Mouse (Mus musculus): ENCODE results near the gene Gm10490.
A peak's percentile ranks its signal among the peaks of the same experiment; 100 is the strongest.
"Not testable (repeated sequence)": the region's sequence is repeated elsewhere in the genome, so short reads cannot be mapped to it uniquely, and the experiment has no call there.

Gene Gm10490

DNA sequence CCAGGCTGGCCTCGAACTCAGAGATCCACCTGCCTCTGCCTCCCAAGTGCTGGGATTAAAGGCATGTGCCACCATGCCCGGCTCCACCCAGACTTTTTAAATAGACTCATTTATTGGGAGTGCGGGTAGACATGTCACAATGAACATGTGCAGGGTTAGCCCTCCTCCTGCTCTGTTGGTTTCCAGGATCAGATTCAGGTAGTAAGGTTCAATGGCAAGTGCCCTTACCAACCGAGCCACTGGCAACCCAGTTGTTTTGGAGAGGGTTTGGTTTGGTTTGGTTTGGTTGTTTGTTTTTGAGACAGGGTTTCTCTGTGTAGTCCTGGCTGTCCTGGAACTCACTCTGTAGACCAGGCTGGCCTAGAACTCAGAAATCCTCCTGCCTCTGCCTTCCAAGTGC lies at the start of gene Gm10490:
Gm10490 (plus strand) TSS at position 301 of the 400 bp plus-strand sequence.
- DNase-seq (ENCODE audit: low read depth, low spot score): not testable (repeated sequence)

GRCm38 (mm10) chrX:7863181-7863580 lies 46.2 kb upstream of the Gm10490 start:
- DNase-seq (ENCODE audit: low read depth, low spot score): no peak

- no peak for DNase-seq (ENCODE audit: low read depth, low spot score)
Observed at GRCm38 (mm10) chrX:7864551-7864950, 44.8 kb upstream of the Gm10490 start.

DNA sequence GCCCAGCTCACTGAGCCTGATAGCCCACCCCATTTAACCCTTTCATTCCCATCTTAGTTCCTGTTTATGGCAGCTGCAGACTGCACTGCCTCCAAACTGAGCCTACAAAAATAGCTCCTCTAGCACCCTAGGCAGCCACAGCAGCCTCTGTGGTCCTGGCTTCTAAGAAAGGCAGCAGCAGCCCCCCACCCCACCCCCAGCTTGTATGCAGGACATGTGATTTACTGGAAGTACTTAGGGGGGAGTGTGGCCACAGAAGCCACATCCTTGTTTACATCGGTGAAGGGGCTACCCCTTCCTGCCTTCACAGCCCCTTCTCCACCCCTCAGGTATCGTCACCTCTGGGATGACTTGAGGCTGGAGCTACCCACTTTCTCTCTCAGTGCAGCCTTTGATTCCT lies 44.0 kb upstream of the Gm10490 start:
- DNase-seq (ENCODE audit: low read depth, low spot score): peak; percentile 86

- peak; percentile 58 for DNase-seq (ENCODE audit: low read depth, low spot score)
Observed at GRCm38 (mm10) chrX:7865786-7866185, 43.6 kb upstream of the Gm10490 start.

DNA sequence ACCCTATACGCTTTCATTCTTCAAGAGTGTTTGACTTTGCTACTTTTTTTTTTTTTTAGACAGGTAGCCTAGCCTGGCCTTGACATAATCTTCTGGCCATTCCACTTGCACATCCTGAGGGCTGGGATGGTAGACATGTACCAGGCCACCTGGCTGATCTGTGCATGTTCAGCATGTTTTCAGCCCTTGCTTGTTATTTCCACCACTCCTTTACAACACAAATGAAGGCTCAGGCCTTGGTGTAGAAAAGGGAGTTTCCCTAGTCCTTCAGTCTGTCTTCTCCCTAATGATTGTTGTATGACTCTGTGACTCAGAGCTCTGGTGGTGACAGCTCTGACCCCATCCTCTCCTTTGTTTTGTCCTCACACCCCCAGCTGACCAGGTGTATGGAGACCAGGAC lies 42.2 kb upstream of the Gm10490 start:
- DNase-seq (ENCODE audit: low read depth, low spot score): no peak

- DNase-seq (ENCODE audit: low read depth, low spot score): no peak
Observed at GRCm38 (mm10) chrX:7868506-7868905, 40.8 kb upstream of the Gm10490 start.

GRCm38 (mm10) chrX:7869826-7870225 lies 39.5 kb upstream of the Gm10490 start:
- DNase-seq (ENCODE audit: low read depth, low spot score): no peak

DNA sequence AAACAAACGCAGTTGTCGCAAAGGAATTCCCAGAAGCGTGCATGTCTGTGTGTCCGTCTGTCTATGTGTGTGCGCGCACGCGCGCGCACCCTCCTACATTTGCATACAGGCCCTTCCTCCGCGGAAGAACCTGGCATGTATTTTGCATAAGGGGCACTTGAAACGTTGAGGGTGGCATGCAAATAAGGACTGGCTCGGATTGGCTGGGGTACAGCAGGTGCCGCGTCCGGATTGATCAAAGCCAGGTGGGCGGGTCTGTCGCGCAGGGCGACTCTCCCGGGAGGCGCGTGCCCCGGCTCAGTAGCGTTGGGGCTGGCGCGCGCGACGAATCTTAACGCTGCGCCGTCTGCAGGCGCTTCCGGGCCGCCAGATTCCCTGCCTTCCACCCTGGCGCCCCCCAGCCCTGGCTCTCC lies 31.3 kb upstream of the Gm10490 start, which contains the start of gene Pim2:
Pim2 (plus strand) TSS at position 256 of the 413 bp plus-strand sequence.
- peak; percentile 95 for DNase-seq (ENCODE audit: low read depth, low spot score)

GRCm38 (mm10) chrX:7878495-7878894 lies 30.8 kb upstream of the Gm10490 start:
- peak; percentile 61 for DNase-seq (ENCODE audit: low read depth, low spot score)

DNA sequence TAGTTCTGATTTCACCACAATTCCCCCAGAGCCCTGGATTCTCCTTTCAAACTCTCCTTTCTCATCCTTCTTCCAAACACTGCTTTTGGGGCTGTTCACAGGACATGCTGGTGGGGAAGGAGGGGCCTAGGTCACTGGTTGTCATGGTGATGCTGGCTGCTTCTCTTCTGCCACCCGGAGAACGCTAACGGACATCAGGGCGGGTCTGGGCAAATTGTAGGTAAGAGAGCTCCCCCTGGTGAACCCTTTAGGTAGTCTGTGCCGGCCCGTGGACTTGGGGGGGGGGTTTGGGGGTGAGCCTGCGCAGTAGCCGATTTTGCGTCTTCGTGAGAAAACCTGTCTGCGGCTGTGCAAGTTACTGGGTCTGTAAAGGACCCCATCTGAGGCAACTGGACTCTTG lies 29.5 kb upstream of the Gm10490 start:
- DNase-seq (ENCODE audit: low read depth, low spot score): peak; percentile 83

DNA sequence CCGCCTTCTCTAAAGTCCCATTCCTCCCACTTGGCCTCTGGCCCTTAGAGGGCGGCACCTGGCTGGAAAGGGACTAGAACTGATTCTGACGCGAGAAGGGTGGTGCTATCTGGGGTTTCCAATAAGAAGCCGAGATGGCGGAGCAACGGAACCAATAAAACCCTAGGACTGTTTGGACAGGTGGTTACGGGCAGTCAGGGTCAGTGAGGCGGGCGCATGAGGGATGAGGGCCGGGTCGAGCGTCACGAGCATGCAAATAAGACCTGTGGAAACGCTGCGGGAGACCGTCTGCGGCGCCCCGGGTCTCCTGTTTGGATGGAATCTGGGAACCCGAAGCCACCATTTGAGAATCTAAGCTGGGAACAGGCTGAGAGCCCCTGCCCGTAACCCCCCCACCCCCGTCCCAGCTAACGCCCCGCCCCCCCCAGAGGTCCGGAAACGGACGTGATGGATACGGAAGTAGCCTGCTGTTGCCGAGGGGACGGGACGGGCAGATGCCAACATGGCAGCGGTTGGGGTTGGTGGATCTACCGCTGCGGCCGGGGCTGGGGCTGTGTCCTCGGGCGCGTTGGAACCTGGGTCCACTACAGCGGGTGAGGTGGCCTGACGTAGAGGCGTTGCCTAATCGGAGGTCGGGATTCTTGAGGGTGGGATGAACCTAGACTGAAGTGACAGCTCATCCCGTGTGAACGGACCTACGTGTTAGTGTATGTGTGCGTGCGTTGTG lies 25.3 kb upstream of the Gm10490 start, which contains the start of gene Slc35a2:
Slc35a2 (plus strand) TSS at position 188 of the 727 bp plus-strand sequence.
- peak; percentile 81 for DNase-seq (ENCODE audit: low read depth, low spot score)

- no peak for DNase-seq (ENCODE audit: low read depth, low spot score)
Observed at GRCm38 (mm10) chrX:7898211-7898610, 11.1 kb upstream of the Gm10490 start.

DNA sequence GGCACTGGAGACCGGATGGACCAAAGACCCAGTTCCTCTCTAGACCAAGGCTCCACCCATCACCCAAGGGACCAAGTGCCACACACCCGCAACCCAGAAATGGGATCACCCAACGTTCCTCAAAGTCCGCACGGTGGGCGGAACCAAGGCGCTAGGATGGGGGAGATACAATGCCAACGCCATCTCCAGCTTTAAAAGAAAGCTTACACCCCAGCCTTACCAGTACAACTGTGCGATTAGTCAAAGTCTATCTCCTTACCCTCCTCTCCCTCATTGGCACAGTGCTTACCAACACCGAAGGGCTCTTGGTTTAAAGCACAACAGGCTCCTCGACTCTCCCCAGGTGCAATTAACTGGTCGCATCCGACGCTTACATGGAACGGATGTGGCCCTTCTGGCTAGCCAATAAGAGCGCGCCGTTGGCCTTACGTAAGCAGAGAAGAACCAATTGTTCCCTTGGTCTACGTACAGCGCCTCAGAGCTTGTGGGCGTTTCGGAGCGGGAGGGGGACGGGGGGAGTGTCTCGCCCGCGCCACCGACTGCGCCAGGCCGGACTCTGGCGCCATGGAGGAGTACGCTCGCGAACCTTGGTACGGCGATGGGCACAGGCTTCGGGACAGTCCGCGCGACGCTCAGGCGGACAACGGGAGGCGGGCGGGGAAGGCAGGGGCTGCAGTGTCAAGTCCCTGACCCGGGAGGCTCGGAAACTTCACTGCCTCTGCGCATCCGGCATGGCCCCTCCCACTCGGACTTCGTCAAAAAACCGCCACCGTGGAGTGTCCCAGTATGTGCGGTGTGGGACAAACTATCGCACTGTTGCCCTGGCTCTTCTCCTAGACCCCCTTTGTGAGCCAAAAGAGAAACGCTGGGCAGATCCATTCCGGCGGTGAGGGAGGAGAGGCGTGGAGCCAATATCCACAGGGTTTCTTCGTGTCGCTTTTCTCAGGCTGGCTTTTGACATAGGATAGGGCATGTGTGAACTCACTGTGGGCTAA lies 10.2 kb upstream of the Gm10490 start, which contains the start of the genes Pqbp1 and Timm17b:
Pqbp1 (minus strand) TSS at position 390 of the 995 bp plus-strand sequence.
Timm17b (plus strand) TSS at position 478 of the 995 bp plus-strand sequence.
- peak; percentile 94 for DNase-seq (ENCODE audit: low read depth, low spot score)

DNA sequence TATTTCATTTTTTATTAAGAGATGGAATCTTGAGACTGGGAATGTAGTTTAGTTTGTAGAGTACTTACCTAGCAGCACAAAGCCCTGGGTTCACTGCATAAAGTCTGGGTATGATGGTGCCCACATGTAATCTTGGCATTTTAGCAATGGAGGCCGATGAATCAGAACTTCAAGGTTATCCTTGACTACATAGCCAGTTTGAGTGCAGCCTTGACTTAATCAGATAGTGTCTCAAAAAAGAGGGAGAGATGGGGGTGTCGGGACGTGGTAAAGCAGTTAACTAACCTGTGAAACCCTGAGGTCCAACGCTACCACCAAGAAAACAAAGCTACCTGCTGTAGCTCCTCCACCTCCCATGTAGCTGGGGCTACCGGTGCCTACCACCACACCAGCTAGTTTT lies 4.9 kb upstream of the Gm10490 start:
- no peak for DNase-seq (ENCODE audit: low read depth, low spot score)

DNA sequence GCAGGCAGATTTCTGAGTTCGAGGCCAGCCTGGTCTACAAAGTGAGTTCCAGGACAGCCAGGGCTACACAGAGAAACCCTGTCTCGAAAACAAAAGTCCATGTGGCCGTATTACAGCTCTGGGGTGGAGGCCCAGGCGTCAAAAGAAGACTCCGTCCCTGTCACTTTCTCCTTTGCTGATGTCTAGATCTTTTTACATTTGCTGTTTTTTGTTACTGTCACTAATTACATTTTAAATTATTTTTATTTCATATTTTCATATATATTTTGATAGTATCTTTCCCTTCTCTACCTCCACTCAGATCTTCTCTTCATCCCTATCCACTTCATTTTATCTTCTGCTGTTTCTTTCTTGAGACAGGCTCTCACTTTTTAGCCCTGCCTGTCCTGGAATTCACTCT lies 1.6 kb upstream of the Gm10490 start, which contains the start of gene Gm10491:
Gm10491 (minus strand) TSS at position 101 of the 400 bp plus-strand sequence.
- no peak for DNase-seq (ENCODE audit: low read depth, low spot score)

GRCm38 (mm10) chrX:7910473-7910872 lies 1.1 kb downstream of the Gm10490 start:
- DNase-seq (ENCODE audit: low read depth, low spot score): no peak

GRCm38 (mm10) chrX:7915669-7916068 lies 6.3 kb downstream of the Gm10490 start:
- DNase-seq (ENCODE audit: low read depth, low spot score): peak; percentile 8

- not testable (repeated sequence) for DNase-seq (ENCODE audit: low read depth, low spot score)
Observed at GRCm38 (mm10) chrX:7917960-7918359, 8.6 kb downstream of the Gm10490 start.

DNA sequence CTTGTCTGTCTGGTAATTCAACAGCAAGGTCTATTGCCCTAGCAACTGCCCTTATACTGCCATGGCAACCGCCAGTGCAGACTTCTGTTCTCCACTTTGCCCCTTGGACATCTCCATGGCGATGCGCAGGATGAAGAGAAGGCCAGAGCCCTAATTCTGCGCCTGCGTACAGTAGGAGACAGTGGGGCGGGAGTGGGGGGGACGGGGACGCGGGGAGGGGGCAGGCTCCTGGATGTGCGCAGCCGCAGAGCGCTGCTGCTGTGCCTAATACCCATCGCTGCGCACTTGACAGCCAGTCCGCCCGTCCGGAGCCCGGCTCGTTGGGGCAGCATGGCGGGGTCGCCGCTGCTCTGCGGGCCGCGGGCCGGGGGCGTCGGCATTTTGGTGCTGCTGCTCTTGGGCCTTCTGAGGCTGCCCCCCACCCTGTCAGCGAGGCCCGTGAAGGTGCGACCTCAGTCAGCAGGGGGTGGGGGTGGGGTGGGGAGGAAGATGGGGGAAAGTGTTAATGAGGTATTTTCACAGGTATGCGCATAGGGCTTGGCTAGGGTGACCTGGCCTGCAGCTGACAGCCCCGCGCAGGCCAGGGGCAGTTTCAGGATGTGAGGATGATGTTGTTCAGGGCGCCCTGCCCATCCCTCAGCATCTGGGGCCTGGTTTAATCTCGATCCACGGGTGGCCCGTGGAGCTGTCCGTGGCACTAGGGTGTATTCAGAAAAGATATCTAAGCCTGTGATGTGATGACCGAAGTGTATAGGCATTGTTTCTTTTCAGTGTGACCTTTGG lies 10.4 kb downstream of the Gm10490 start, which contains the start of gene Pcsk1n:
Pcsk1n (plus strand) TSS at position 222 of the 783 bp plus-strand sequence.
- no peak for DNase-seq (ENCODE audit: low read depth, low spot score)

DNA sequence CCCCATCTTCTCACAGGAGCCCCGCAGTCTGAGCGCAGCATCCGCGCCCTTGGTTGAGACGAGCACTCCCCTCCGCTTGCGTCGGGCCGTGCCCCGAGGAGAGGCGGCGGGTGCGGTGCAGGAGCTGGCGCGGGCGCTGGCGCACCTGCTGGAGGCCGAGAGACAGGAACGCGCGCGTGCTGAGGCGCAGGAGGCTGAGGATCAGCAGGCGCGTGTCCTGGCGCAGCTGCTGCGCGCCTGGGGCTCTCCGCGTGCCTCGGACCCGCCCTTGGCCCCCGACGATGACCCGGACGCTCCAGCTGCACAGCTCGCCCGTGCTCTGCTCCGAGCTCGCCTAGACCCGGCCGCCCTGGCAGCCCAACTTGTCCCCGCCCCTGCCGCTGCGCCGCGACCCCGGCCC lies 12.7 kb downstream of the Gm10490 start:
- no peak for DNase-seq (ENCODE audit: low read depth, low spot score)

Measured in CD4-positive helper T cell, adult 2 months (primary cell).